Mouse (Mus musculus) adrenal gland, adult (tissue): ENCODE measurements at regions not wholly inside any gene's neighbourhood (a gene's known extent, or its start where the extent isn't known, plus 50 kb on each side); places are given as distances from the start of the nearest gene placed in this dataset.
A peak's percentile ranks its signal among the peaks of the same experiment; 100 is the strongest.

Source experiments
- DNase-seq, 2 experiments: peaks; one replicate each; pipeline ENCODE4 v3.0.0; 2022 to 2023; ENCODE audit warnings: low spot score in 1 of 2; ENCODE audit not compliant: inconsistent age in 2 of 2

DNA sequence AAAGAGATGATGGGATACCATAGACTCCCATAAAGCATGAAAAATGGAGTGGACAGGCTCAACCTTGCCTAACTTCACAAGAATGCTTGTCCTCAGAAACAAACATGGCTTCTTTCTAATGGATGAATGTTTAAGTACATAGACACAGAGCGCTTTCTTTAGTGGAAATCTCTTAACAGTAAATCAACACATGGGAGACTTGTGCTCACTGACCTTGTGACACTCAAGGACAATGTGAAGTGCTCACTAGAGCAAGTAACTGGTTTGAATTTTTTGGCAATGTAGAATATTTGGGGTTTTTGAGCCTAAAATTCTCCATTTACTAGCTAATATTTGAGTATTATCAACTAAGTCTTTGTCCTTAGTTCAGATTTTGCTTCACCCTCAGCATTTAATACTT, 88.0 kb downstream of the Tent5c start:
- DNase-seq: no peak

DNA sequence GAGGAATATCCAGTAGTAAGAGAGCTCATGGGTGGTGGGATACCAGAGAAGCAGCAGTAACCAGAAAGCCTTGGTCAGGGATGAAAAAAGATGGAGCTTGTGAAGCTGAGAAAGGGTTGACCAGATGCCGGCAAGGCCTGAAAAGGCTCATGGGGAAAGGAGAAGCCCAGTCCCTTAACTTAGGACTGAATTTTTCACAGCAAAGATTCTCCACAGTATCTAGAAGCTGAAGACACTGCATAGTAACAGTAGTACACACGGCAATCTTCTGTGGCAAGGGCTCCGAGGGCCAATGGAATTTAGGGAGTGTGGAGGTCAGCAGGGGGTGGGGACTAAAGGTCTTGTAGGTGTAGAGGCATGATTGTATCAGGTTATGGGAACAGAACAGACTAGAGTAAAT, 91.6 kb downstream of the Tent5c start:
- no peak for DNase-seq

DNA sequence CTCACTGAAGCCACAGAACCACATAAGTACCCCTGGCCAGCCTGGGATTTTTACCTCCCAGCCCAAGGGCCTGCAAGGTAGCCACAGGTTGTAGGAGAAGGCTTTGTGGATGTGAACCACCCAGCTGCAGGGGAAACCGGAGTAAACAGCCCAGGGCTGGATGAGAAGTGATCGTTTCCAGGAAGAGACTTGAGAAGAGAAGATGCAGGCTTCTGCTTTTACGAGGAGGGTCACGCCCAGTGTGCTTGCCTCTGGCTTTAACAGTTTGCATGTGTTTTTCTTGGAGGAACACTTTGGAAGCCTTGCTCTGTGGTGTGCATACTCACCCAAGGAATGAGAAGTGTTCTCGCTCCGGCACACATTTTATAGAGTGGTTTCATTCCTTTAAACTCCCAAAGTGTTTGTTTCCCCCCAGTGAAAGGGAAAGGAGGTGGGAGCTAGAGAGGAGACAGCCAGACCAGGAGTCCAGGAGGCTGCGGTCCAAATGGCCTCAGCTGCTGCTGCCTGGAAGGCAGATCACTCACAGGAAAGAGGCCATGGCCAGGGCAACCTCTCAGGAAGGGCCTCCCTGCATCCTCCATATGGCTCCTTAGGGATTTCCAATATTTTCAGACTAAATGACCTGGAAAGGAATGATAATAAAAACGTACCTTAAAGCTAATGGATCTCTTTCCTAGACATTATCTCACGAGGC, 94.1 kb downstream of the Tent5c start:
- no peak for DNase-seq

DNA sequence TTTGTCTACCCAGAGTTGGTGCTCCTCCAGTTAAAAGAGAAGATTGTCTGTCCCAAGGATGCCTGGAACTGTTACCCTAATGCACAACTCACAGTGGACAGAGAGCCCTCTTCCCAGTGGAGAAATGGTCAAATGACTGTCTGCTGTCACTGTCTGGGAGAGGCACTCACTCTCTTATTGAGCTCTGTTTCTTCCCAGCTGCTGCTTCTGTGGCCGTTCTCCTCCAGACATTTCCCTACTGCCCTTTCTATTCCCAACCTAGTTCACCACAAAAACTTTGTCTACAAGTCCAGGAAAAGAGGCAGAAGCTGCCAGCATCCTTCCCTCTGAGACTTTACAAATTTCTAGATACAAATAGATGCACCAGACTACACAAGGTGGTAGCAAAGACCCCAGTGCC, 95.2 kb downstream of the Tent5c start:
- DNase-seq: no peak

DNA sequence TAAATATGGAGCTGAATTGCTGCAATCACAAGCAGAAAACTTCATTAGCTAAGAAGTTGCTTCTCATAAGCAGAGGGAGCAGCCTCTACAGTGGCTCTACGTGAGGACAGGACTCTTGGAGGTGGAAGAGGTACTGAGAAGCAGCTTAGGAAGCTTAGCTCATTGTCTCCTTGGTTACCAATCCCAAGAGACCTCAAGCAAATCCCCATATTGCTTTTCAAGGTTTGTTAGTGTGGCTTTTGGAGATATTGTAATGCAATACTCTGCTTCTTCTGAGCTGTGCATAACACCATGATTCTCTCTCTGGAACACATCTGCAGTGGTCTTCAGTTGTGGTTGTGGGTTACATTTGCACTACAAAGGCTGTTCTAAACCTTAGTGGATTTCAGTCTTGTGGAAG, 106.9 kb downstream of the Tent5c start:
- no peak for DNase-seq

DNA sequence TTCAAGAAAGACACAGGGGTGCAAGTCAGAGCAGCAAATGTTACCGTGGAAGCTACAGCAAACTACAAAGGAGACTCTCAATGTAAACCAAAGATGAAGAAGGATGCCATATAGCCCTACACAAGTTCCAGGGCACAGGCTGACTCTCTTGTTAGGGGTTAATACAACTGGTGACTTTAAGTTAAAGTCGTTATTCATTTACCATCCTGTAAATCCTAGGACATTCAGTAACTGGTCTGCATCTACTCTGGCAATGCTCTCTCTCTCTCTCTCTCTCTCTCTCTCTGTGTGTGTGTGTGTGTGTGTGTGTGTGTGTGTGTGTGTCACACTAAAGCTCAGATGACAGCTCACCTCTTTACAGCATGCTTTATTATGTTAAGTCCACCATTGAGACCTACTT, 107.8 kb downstream of the Tent5c start:
- DNase-seq: no peak

DNA sequence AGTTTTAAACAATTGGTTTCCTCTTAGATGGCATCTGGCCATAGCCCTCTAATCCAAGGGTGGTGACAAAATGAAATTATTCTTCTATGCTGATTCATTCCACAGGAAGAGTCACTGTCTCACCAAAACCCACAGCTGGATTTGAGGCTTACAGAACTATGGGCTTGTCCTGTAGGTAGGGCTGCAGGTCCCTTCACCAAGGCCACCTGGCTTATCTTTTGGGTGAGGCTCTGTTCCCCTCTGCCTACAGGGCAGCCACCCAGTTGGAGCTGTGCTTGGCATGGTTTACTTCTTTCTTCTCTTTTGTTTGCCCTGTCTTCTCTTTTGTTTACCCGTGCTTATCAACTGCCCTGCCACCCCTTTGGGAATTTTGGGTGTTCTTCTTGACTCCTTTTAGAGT, 113.0 kb downstream of the Tent5c start:
- DNase-seq: no peak

DNA sequence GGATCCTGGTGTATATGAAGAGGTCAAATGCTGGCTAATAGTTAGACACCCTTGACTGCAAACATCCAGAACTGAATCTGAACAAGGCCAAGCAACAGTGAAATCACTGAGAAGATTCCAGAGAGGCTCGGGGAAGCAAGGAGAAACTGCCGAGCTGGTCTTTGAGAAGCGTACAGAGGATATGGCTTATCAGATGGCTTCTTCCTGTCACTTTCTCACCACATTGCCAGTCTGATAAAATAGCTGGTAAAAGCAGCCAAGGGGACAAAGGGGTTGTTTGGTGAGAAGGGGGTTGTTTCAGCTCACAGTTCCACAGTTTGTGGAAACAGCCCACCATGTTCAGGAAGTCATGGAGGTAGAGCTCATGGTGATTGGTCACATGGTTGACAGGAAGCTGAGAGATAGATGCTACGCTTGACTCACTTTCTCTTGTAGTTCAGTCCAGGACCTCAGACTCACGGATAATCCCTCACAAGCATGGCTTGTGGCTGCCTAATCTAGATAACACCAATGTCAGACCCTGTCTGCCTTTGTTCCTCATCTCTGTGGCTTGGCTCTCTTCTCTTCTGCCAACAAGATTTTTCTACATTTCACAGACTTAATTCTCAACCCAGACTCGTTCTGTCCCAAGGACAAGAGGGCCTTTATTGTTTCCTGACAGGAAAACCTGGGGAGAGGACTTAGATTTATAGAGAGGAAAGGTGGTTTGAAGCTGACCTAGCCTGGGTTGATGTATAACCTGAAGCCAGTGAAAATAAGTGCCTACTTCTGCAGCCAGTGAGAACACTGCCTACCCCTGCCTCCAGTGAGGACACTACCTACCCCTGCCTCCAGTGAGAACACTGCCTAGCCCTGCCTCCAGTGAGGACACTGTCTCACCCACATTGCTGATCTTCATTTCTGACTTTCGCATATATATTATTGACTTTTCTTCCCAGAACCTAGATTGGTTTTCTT, 122.0 kb downstream of the Tent5c start:
- DNase-seq: no peak

DNA sequence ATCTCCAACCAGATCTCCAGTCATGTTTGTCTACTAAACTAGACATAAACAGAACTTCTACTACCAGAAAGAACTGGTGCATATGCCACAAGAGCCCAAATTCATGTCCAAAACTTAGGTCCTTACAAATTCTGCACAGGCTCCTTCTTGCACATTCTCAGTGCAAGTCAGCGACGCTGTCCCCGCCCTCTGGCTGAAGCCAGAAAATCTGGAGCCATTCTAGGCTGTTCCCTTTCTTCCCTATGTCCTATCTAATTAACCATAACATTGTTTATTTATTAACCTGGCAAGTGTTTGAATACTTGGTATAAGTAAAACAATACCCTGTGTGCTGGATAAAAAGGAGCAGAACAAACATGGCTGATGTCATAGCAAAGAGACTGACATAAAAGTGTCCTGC, 122.7 kb downstream of the Tent5c start:
- no peak for DNase-seq

DNA sequence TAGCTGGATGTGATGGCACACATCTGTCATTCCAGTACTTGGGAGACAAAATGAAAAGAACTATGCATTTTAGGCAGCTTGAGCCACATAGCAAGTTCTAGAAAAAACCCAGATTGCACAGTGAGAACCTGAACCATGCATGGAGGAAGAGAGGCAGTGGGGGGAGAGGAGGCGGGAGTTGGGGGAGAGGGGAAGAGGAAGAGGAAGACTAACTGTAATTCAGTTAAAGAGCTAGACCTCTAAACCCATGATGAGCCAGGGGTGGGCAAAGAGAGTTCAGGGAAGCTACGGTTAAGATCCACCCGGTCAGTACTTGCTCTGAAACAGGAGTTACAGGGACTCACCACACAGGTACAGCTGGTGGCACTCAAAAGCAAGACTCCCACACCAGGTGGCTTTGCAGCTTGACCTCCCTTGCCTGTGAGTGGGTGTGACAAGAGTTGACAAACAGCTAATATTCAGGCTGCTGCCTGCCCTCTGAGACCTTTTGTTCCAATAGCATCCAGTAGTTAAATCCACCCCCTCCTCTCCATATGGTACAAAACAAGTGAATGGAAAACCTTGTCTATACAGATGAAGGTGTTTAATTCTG, 123.7 kb downstream of the Tent5c start:
- no peak for DNase-seq

DNA sequence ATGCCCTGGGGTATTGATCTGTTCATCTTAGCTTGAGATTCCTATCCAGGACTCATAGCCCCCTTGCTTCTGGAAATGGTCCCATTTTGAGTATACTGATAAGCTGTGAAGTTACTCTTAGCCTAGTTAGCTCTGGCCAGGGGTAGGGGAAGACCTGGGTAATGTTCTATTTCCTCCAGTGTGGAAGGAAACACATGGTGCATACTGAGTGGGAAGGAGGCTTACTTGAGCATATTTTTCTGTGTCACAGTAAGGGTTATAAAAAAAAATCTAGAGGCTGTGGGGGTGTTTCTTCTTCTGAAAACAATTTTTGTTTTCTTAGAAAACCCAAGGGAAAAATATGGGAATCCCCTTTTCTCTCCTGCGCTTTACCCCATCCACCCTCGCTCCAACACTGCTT, 124.4 kb downstream of the Tent5c start:
- DNase-seq: no peak

DNA sequence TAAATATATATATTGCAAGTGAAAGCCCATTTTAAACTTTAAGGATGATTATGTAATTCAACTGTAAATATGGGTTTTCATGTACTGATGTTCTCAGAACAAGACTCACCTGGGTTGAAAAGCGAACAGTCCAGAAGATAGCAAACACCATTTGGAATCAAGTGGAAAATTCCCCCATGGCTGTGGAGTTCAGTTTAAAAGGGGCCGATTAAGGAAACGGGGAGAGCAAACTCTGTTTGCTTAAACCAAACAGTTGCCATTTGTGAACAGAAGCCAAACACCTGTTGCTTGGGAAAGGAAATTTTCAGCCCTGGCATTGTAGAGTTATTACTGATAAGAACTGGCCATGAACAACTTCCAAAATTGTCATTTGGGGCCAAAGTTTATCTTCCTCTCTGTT, 126.1 kb downstream of the Tent5c start:
- no peak for DNase-seq

DNA sequence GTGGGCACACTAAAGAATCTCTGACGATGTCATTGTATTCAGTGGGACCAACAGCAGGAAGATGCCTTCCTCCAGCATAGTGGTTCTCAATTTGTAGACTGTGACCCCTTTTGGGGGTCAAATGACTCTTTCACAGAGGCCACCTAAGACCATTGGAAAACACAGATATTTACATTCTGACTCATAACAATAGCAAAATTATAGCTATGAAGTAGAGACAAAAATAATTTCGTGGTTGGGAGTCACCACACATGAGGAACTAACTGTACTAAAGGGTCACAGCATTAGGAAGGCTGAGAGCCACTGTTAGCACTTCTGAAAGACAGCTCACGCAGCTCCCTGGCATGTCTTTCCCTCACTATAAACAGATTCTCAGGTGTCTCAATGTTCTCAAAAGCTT, 129.1 kb downstream of the Tent5c start:
- DNase-seq: no peak

DNA sequence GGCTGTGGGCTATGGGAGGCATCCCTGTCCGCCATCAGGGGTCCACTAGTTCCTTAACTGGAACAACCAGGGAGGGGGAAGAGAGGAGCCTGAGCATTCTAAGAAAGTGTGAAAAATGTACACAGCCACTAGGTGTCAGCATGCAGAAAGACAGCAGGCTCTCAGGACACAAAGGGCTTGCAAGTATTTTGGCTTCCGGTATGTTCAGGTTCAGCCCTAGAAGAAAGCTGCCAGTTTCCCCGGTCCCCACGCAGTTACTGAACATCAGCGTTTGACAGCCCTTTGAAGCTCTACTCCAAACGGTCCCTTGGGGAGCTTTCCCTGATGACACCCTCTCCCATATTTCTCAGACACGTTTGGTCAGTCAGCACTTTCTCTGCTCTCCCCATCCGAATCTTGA, 130.1 kb downstream of the Tent5c start:
- DNase-seq: peak; percentile 19 to 77

DNA sequence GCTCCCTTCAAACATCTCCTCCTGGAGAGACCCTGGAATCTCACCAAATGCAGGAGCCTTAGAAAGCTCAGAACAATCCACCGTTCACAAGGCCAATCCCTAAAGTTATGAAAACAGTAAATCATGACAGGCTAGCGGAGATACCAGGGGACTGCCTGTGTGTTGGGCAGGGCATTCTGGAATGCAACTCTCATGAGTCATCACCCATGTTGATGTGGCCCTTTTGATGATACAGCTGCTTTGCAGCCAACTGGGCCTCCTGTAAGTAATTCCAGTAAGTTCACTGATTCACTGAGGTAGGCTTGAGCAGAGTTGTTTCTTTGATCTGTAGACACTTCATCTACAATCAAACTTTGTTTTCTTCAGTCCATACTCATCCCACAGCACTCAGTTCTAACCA, 155.6 kb downstream of the Tent5c start:
- no peak for DNase-seq

DNA sequence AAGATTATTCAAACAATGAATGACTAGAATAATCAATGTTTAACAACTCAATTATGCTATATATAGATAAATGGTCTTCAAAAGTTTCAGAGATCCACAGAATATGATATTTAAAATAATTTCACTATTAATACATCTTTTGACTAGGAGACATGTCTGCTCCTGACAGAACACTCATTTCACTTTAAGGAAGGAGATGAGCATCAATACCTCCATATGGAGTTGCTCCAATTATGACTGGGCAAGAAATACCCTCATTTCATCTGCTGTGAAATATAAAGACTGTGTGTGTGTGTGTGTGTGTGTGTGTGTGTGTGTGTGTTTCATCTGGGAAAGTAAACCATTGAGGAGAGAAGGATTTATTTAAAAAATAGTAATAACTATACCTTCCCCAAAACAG, 156.2 kb upstream of the Wdr3 start:
- no peak for DNase-seq

DNA sequence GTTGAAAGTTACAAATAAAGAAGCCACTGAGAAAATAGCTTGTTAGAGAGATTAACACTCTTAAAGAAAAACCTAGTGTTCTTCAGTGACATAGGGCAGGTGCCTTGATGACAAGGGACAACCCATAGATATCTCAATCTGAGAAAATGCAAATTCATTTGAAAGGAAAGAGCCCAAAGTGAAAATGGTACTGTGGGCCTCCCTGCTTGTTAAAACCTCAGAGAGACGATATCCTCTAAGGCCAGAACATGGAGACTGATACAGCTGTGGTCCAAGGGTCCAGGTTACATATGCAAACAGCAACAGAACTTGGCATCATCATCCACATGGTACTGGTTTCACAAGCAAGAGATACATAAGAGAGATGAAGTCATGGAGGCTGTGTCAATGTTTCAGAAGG, 125.6 kb upstream of the Wdr3 start:
- no peak for DNase-seq

DNA sequence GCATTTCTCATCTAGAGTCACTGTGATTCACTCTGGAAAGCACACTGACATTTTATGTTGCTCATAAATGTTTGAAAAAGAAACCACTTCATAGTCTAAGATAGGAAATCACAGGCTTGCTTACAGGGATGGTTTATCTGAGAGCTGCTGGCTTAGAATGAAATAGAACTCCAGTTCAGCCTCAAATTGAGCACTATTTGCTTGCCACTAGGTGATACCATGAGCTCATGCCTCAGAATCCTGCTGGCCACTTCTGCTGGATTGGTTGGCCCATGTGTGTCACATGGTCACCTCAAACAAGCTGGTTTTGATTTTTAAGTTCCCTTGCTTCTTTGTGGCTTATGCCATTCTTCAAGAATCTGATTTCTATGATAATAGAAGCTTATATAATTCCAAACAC, 104.8 kb upstream of the Wdr3 start:
- DNase-seq: no peak

DNA sequence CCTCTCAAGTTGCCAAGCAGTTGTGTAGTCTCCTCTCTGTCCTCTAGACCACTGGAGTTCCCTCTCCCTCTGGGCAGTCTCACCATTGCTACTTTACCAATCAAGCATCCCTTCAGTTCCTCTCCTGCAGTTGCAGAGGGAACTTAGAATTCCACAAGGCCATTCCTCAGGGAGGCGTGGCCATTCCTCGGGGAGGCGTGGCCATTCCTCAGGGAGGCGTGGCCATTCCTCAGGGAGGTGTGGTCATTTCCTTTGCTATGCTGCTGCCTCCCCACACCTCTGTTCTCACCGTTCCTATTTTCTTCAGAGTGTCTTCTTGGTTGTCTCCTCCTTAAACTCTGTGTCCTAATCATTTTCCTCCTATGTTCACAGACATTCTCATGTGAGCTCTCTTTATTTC, 102.8 kb upstream of the Wdr3 start:
- no peak for DNase-seq
